Mouse (Mus musculus) cerebellum, adult 2 months (tissue): ENCODE measurements at regions not wholly inside any gene's neighbourhood (a gene's known extent, or its start where the extent isn't known, plus 50 kb on each side); places are given as distances from the start of the nearest gene placed in this dataset.

Experiments
- DNase-seq, 2 experiments: peaks; one replicate each; pipeline ENCODE4 v3.0.0; 2021
- H3K27ac ChIP-seq: fragments of 200-500 bp; 2 replicates; pipeline ENCODE4 v1.5.1; 2012; ENCODE audit warnings: low read length, control low read depth, inconsistent platforms; ENCODE audit not compliant: insufficient read depth
- H3K27me3 ChIP-seq: fragments of 200-500 bp; 2 replicates; pipeline ENCODE4 v1.6.1; 2012; ENCODE audit warnings: inconsistent platforms, mild to moderate bottlenecking, low read length, moderate library complexity; ENCODE audit not compliant: control insufficient read depth, insufficient read depth
- H3K4me1 ChIP-seq: fragments of 200-500 bp; 2 replicates; pipeline ENCODE4 v1.6.1; 2011; ENCODE audit warnings: low read length; ENCODE audit not compliant: control insufficient read depth, insufficient read depth
- H3K4me3 ChIP-seq: fragments of 200-500 bp; replicated peaks from 2 replicates; pipeline ENCODE3; 2011; ENCODE audit warnings: mild to moderate bottlenecking, low read depth, low read length, control low read depth; ENCODE audit not compliant: insufficient read depth
- CTCF ChIP-seq: fragments of 200-500 bp; IDR thresholded peaks from 2 replicates; pipeline ENCODE4 v1.5.1; 2011; ENCODE audit warnings: low read depth, mild to moderate bottlenecking, control low read depth, low read length, moderate library complexity, borderline replicate concordance; ENCODE audit not compliant: insufficient read depth
- POLR2A ChIP-seq: fragments of 200-500 bp; IDR thresholded peaks from 2 replicates; pipeline ENCODE4 v1.6.1; 2011; ENCODE audit warnings: low read length, control low read depth, borderline replicate concordance; ENCODE audit not compliant: insufficient read depth
- WGBS: fragments of 180-500 bp; shearing (Covaris S2); methylation state at CpG from one replicate; pipeline ENCODE4 v1.1.7; 2018; 5-methylcytosine and 5-hydroxymethylcytosine counted together

- TF ChIP-seq CTCF (no peak), POLR2A (no peak)
- Histone ChIP-seq H3K27ac (no peak overlapping the region), H3K4me1 (no peaks in the 10 kb centered on the region), H3K27me3 (no peaks in the 10 kb centered on the region), H3K4me3 (no peak overlapping the region)
- no peak for DNase-seq
- WGBS, result 84% methylated on average over 1 of the region's 1 CpGs
Measured at GRCm38 (mm10) chr1:76029059-76029458, 483.0 kb downstream of the Slc4a3 start.

GRCm38 (mm10) chr1:76031171-76031922 is 485.3 kb downstream of the Slc4a3 start:
- no peak overlapping the region for H3K4me3 ChIP-seq
- no peaks in the 10 kb centered on the region for H3K27me3 ChIP-seq
- no peak overlapping the region for H3K27ac ChIP-seq
- no peak for DNase-seq
- WGBS, result 69% methylated on average over 11 of the region's 11 CpGs
- TF ChIP-seq POLR2A, result no peak
- no peak for TF ChIP-seq CTCF
- no peaks in the 10 kb centered on the region for H3K4me1 ChIP-seq

DNA sequence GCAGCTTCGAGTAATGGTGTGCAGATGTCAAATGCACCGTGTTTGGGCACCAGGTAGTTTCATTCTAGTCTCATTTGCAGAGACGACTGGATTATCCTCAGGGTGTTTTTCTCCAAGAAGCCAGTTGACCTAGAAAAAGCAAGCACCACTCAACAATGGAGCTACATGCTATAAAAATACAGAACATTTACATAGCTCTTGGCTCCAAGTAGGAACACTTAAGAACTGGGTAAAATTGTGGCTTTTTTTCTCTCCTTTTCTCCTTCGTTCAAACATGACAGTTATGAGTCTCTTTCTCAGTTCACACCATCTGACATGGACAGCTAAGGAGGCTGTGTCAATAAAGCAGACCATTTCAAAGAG is 485.8 kb downstream of the Slc4a3 start:
- 76% methylated on average over 4 of the region's 4 CpGs for WGBS
- TF ChIP-seq POLR2A, result no peak
- no peak for TF ChIP-seq CTCF
- peak in 1 of 2 experiments; percentile 3 for DNase-seq
- no peak overlapping the region for H3K27ac ChIP-seq
- no peaks in the 10 kb centered on the region for H3K4me1 ChIP-seq
- no peaks in the 10 kb centered on the region for H3K27me3 ChIP-seq
- H3K4me3 ChIP-seq, result no peak overlapping the region

GRCm38 (mm10) chr1:76032626-76033025 is 486.6 kb downstream of the Slc4a3 start:
- Histone ChIP-seq H3K4me3 (no peak overlapping the region), H3K4me1 (no peaks in the 10 kb centered on the region), H3K27me3 (no peaks in the 10 kb centered on the region), H3K27ac (no peak overlapping the region)
- DNase-seq, result no peak
- no peak for TF ChIP-seq POLR2A
- WGBS, result 87% methylated on average over 3 of the region's 3 CpGs

DNA sequence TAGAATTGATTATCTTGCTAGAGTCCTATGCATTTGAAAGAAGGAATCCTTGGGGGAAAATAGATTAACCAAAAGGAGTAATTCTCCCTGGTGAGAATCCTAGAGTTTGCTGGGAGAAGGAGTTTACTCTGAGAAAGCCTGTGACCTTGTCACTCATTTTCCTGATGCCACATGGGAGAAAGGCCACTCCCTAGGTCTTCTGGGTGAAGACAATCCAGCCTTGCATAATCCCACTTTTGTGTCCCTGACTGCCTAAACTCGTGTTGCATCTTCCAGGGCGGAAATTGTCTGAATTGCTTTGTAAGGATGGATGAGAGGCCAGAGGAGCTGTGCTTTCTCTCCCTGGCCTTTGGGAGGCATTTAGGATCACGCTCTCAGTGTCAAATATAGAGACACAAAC is 490.2 kb downstream of the Slc4a3 start:
- H3K27me3 ChIP-seq, result no peaks in the 10 kb centered on the region
- TF ChIP-seq CTCF, result no peak
- no peak for TF ChIP-seq POLR2A
- no peak for DNase-seq
- no peak overlapping the region for H3K27ac ChIP-seq
- H3K4me3 ChIP-seq, result no peak overlapping the region
- H3K4me1 ChIP-seq, result no peaks in the 10 kb centered on the region
- WGBS, result 65% methylated on average over 3 of the region's 3 CpGs

- H3K4me3 ChIP-seq, result no peak overlapping the region
Measured at GRCm38 (mm10) chr1:76039029-76039655, 493.1 kb downstream of the Slc4a3 start.

DNA sequence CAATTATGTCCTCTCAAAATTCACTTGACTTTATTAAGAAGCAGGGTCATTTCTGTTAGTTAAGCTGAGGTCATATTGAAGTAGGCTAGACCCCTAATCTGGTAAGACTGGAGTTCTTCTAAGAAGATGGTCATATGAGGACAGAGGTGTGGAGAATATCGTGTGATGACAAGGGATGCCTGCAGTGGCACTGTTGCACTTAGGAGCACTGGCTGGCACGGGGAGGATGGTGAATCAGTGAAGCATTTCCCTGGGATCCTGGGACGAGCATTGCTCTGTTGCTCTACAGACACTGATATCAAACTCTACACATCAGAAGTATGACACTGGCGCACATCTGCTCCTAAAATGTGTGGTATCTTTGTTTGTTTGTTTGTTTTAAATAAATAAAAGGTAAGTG is 493.6 kb downstream of the Slc4a3 start:
- 79% methylated on average over 4 of the region's 4 CpGs for WGBS
- Histone ChIP-seq H3K4me3 (no peak overlapping the region), H3K4me1 (no peaks in the 10 kb centered on the region), H3K27me3 (no peaks in the 10 kb centered on the region), H3K27ac (no peak overlapping the region)
- no peak for DNase-seq
- TF ChIP-seq CTCF, result no peak
- no peak for TF ChIP-seq POLR2A

More at GRCm38 (mm10) chr1:76039029-76039655, 493.1 kb downstream of the Slc4a3 start:
- Histone ChIP-seq H3K4me1 (no peaks in the 10 kb centered on the region), H3K27ac (no peak overlapping the region), H3K27me3 (no peaks in the 10 kb centered on the region)
- peak; percentile 22 to 57 for DNase-seq
- WGBS, result 64% methylated on average over 4 of the region's 4 CpGs
- TF ChIP-seq POLR2A (no peak), CTCF (no peak)

DNA sequence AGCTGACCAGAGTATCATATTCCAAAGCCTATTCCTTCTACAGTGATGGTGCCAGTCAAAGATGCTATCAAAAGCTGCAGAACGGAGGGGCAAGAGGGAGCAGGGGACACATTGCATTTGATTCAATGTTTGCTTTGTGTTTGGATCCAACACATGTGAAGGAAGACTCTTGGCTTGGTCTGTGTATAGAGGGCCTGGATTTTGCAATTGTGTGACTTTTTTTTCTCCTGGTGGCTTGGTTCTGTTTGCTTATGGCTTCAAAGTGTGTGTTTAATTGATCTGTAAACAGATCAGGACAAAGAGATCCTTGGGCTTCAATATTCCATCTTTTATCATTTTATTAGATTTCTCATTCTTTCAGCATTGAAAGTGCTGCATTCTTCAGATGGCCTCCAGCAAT is 504.2 kb downstream of the Slc4a3 start:
- Histone ChIP-seq H3K4me1 (no peaks in the 10 kb centered on the region), H3K4me3 (no peak overlapping the region), H3K27ac (no peak overlapping the region), H3K27me3 (no peaks in the 10 kb centered on the region)
- TF ChIP-seq CTCF, result no peak
- TF ChIP-seq POLR2A, result no peak
- DNase-seq, result no peak
- 95% methylated on average over 1 of the region's 1 CpGs for WGBS
